Mouse (Mus musculus) embryonic fibroblast, embryonic 13.5 days (primary cell): ENCODE data around the gene Nrl. TPM values are rescaled to one million over a fixed set of nuclear protein-coding genes. Genes with fewer than 3 reads are reported as not detected.

ENCODE experiments used
- H3K27ac ChIP-seq: 2 replicates; pipeline ENCODE4 v1.5.1; 2012; ENCODE audit warnings: low read length, control low read depth, inconsistent platforms; ENCODE audit not compliant: insufficient read depth
- H3K4me1 ChIP-seq: 2 replicates; pipeline ENCODE4 v1.6.1; 2011; ENCODE audit warnings: low read length; ENCODE audit not compliant: control insufficient read depth, insufficient read depth
- H3K4me3 ChIP-seq: 2 replicates; pipeline ENCODE4 v1.5.1; 2011; ENCODE audit warnings: mild to moderate bottlenecking, control low read depth, low read length; ENCODE audit not compliant: insufficient read depth
- CTCF ChIP-seq: IDR thresholded peaks from 2 replicates; pipeline ENCODE4 v1.5.1; 2011; ENCODE audit warnings: mild to moderate bottlenecking, control low read depth, low read length, moderate library complexity, borderline replicate concordance; ENCODE audit not compliant: insufficient read depth
- POLR2A ChIP-seq: IDR thresholded peaks from 2 replicates; pipeline ENCODE4 v1.6.1; 2011; ENCODE audit warnings: low read depth, mild to moderate bottlenecking, control low read depth, low read length, moderate library complexity
- polyA plus RNA-seq: library from polyadenylated mRNA; stranded (reverse); fragments of >200 nt; gene quantifications from 2 replicates; pipeline ENCODE4 v1.2.4, GENCODE M21; 2011; ENCODE audit warnings: low read depth; ENCODE audit not compliant: missing spikeins, insufficient read length

The Nrl gene
- polyA plus RNA-seq, 1 experiment: not detected

GRCm38 (mm10) chr14:55558740-55559448, 34.1 kb upstream of the Nrl start:
- peaks cover 3% of the 10 kb centered on the region; the same call in 1 of the 2 replicates for H3K4me1 ChIP-seq
- no peak overlapping the region for H3K27ac ChIP-seq
- TF ChIP-seq POLR2A (no peak), CTCF (no peak)
- H3K4me3 ChIP-seq: no peak overlapping the region

GRCm38 (mm10) chr14:55557587-55557986, 32.8 kb upstream of the Nrl start:
- TF ChIP-seq POLR2A (no peak), CTCF (no peak)
- H3K4me1 ChIP-seq: peaks cover 3% of the 10 kb centered on the region; the same call in 1 of the 2 replicates
- H3K4me3 ChIP-seq: no peak overlapping the region
- H3K27ac ChIP-seq: no peak overlapping the region

GRCm38 (mm10) chr14:55557003-55557402, 32.2 kb upstream of the Nrl start:
- Histone ChIP-seq H3K4me1 (peaks cover 3% of the 10 kb centered on the region; the same call in 1 of the 2 replicates), H3K4me3 (no peak overlapping the region), H3K27ac (no peak overlapping the region)
- TF ChIP-seq POLR2A (no peak), CTCF (peak; percentile 64)

- Histone ChIP-seq H3K4me3 (no peak overlapping the region), H3K27ac (no peak overlapping the region), H3K4me1 (no peaks in the 10 kb centered on the region)
- TF ChIP-seq CTCF (no peak), POLR2A (no peak)
Measured at GRCm38 (mm10) chr14:55555788-55556187, 31.0 kb upstream of the Nrl start.

- H3K27ac ChIP-seq: no peak overlapping the region
- no peak for TF ChIP-seq CTCF
- TF ChIP-seq POLR2A: 0 out of 2 replicates have a peak, but pooled peaks have one; percentile 5
- no peak overlapping the region for H3K4me3 ChIP-seq
- H3K4me1 ChIP-seq: no peaks in the 10 kb centered on the region
Measured at GRCm38 (mm10) chr14:55554635-55555034, 29.9 kb upstream of the Nrl start.

- Histone ChIP-seq H3K4me1 (no peaks in the 10 kb centered on the region), H3K4me3 (no peak overlapping the region), H3K27ac (no peak overlapping the region)
- TF ChIP-seq POLR2A (peak; percentile 62), CTCF (no peak)
Measured at GRCm38 (mm10) chr14:55551794-55552193, 27.0 kb upstream of the Nrl start.

GRCm38 (mm10) chr14:55551347-55551746, 26.6 kb upstream of the Nrl start:
- no peaks in the 10 kb centered on the region for H3K4me1 ChIP-seq
- H3K27ac ChIP-seq: no peak overlapping the region
- no peak overlapping the region for H3K4me3 ChIP-seq
- TF ChIP-seq CTCF (no peak), POLR2A (peak; percentile 20; the same call in 1 of the 2 replicates)

GRCm38 (mm10) chr14:55550191-55550590, 25.4 kb upstream of the Nrl start:
- TF ChIP-seq POLR2A: no peak
- TF ChIP-seq CTCF: no peak
- H3K4me3 ChIP-seq: no peak overlapping the region
- no peaks in the 10 kb centered on the region for H3K4me1 ChIP-seq
- no peak overlapping the region for H3K27ac ChIP-seq

GRCm38 (mm10) chr14:55544334-55544733, 19.6 kb upstream of the Nrl start:
- Histone ChIP-seq H3K27ac (no peak overlapping the region), H3K4me3 (no peak overlapping the region), H3K4me1 (0 out of 2 replicates have a peak, but pooled peaks cover 2% of the 10 kb centered on the region)
- TF ChIP-seq CTCF (no peak), POLR2A (no peak)

- no peak for TF ChIP-seq CTCF
- H3K27ac ChIP-seq: no peak overlapping the region
- no peak overlapping the region for H3K4me3 ChIP-seq
- 0 out of 2 replicates have a peak, but pooled peaks cover 2% of the 10 kb centered on the region for H3K4me1 ChIP-seq
Measured at GRCm38 (mm10) chr14:55542268-55542667, 17.5 kb upstream of the Nrl start.
